Mouse (Mus musculus) c-Kit-positive CD71-positive TER-119-negative erythroid progenitor cells, embryonic 14.5 days (primary cell): ENCODE measurements around the gene Tyrobp.

ENCODE experiments used
- DNase-seq: peaks from one replicate; pipeline ENCODE4 v3.0.0-alpha.2; 2013; ENCODE audit warnings: low read depth

The Tyrobp gene

GRCm38 (mm10) chr7:30463568-30463967 is 50.0 kb downstream of the Tyrobp start:
- no peak for DNase-seq

- DNase-seq = no peak
These were observed 50.4 kb downstream of the Tyrobp start for GRCm38 (mm10) chr7:30463996-30464395.

GRCm38 (mm10) chr7:30464816-30465300 is 51.3 kb downstream of the Tyrobp start:
- DNase-seq = no peak
